Mouse (Mus musculus) embryonic facial prominence, embryonic 12.5 days (tissue): ENCODE results near the gene Eps15. TPM values are rescaled to one million over a fixed set of nuclear protein-coding genes. Genes with fewer than 3 reads are reported as not detected.
A peak's percentile ranks its signal among the peaks of the same experiment; 100 is the strongest.

Experiments
- ATAC-seq: fragments of 200-750 bp; cut with Nextera tagmentation; 2 replicates; pipeline ENCODE4 v1.8.0; 2017; ENCODE audit not compliant: insufficient number of reproducible peaks, insufficient read depth, low FRiP score, low TSS enrichment
- H3K27ac ChIP-seq: fragments of 300-500 bp; sonication (generic); 2 replicates; pipeline ENCODE4 v1.5.1; 2016; ENCODE audit warnings: mild to moderate bottlenecking
- H3K27me3 ChIP-seq: fragments of 300-500 bp; sonication (generic); 2 replicates; pipeline ENCODE4 v1.6.1; 2016; ENCODE audit warnings: mild to moderate bottlenecking, moderate library complexity
- H3K36me3 ChIP-seq: fragments of 300-500 bp; sonication (generic); 2 replicates; pipeline ENCODE4 v1.6.1; 2016; ENCODE audit warnings: mild to moderate bottlenecking
- H3K4me1 ChIP-seq: fragments of 300-500 bp; sonication (generic); 2 replicates; pipeline ENCODE4 v1.6.1; 2016
- H3K4me2 ChIP-seq: fragments of 300-500 bp; sonication (generic); replicated peaks from 2 replicates; pipeline ENCODE4 v1.6.1; 2016; ENCODE audit warnings: mild to moderate bottlenecking, moderate library complexity
- H3K4me3 ChIP-seq: fragments of 300-500 bp; sonication (generic); 2 replicates; pipeline ENCODE4 v1.5.1; 2016; ENCODE audit warnings: mild to moderate bottlenecking
- H3K9ac ChIP-seq: fragments of 300-500 bp; sonication (generic); 2 replicates; pipeline ENCODE4 v1.6.1; 2016; ENCODE audit warnings: mild to moderate bottlenecking, moderate library complexity
- H3K9me3 ChIP-seq: fragments of 300-500 bp; sonication (generic); 2 replicates; pipeline ENCODE4 v1.6.1; 2016; ENCODE audit warnings: mild to moderate bottlenecking, moderate library complexity
- WGBS: fragments of 180-500 bp; shearing (Covaris S2); methylation state at CpG from one replicate; pipeline ENCODE4 v1.1.7; 2016; 5-methylcytosine and 5-hydroxymethylcytosine counted together
- polyA plus RNA-seq: library from polyadenylated mRNA; unstranded; fragments of >200 nt; fragmentation: Nextera tagmentation; extraction: Ambion mirVana; gene quantifications from 2 replicates; pipeline ENCODE4 v1.2.1, GENCODE M21; 2016

Eps15 gene
- polyA plus RNA-seq, 1 experiment from 2014 or later = 45.9 TPM

DNA sequence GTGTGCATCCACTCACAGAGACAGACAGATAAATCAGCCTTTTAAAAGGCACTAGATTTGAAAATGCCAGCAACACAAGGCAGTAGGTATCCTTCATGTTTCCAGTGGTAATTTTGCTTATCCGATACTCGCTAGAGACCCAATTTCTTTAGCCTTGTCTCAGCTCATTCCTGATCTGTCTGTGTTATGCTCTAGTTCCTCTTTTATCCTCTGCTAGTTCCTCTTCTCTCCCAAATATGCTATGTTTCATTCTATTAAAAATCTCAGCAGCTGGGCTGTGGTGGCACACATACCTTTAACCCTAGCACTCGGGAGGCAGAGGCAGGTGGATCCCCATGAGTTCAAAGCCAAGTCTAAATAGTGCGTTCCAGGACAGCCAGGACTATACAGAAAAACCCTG is 8.3 kb upstream of the Eps15 start:
- Histone ChIP-seq H3K9ac (no peak overlapping the region), H3K9me3 (no peaks in the 10 kb centered on the region), H3K4me3 (no peak overlapping the region), H3K36me3 (no peaks in the 10 kb centered on the region), H3K27ac (no peak overlapping the region), H3K27me3 (no peaks in the 10 kb centered on the region), H3K4me2 (no peak overlapping the region), H3K4me1 (no peaks in the 10 kb centered on the region)
- 90% methylated on average over 4 of the region's 4 CpGs for WGBS
- no peak for ATAC-seq

DNA sequence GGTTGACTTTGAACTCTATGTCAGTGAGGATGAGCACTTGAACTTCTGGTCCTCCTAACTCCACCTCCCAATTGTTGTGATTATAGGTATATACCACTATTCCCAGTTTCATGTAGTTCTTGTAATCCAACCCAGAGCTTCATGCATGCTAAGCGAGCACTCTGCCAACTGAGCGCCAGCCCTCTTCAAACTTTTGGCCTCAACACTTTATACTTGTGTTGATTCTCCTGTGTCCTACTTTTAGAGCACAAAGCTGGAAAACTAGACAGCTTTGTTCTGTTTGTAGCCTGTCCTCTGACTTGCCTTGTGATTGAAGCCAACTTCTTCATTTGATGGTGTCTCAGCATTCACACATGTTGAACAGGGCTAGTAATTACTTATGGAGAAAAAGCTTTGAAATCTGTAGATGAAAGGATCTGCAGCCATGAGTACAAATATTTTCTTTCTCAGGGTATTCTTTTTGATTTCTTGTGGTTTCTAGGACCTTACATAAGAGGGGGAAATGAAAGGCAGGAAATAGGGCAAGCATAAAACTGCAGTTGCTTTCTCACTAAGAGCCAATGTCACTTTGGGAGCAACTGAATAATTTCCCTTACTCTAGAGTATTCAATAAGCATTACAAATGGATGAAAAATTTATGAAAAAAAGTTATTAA is 6.4 kb upstream of the Eps15 start:
- Histone ChIP-seq H3K4me1 (no peaks in the 10 kb centered on the region), H3K9ac (no peak overlapping the region), H3K4me2 (no peak overlapping the region), H3K36me3 (no peaks in the 10 kb centered on the region), H3K27ac (no peak overlapping the region), H3K9me3 (no peaks in the 10 kb centered on the region), H3K27me3 (no peaks in the 10 kb centered on the region), H3K4me3 (no peak overlapping the region)
- no peak for ATAC-seq
- 84% methylated on average over 2 of the region's 2 CpGs for WGBS

DNA sequence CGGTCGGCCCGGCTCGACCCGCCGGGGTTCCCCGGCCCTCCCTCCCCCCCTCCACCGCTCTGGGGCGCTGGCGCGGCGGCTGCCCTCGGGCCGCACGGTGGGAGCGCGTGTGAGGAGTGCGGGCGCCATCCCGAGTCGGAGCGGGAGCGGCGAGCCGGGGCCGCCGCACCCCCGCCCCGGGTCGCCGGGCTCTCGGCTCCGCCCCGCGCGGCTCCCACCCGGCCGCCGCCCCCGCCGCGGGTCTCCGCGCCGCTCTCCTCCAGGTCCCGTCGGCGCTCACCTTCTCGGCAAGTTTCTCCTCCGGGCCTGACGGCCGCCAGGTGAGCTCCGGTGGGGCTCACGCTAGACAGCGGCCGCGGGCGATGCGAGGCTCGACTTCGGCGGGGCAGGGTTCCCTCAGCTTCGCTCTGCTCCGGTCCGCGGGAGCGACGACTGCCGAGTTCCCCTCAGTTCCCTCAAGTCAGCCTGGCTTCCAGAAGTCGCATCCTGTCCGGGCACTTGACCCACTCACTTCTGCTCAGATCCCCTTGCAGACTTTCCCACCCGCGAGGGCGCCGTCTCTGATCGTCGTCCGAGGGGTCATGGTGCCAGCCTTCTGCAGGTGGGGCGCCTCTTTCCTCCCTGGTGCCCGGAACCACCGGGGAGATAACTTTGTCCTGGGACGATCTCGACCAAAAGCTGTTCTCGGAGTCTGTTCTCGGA is 542 bp downstream of the Eps15 start:
- WGBS = under 1% methylated on average over 52 of the region's 85 CpGs
- H3K27ac ChIP-seq = peak overlapping the region; percentile 81
- no peaks in the 10 kb centered on the region for H3K27me3 ChIP-seq
- peak overlapping the region; percentile 68 for H3K4me2 ChIP-seq
- H3K4me1 ChIP-seq = peaks cover 13% of the 10 kb centered on the region; the same call in 1 of the 2 replicates
- H3K36me3 ChIP-seq = no peaks in the 10 kb centered on the region
- H3K9ac ChIP-seq = peak overlapping the region; percentile 86
- peak; percentile 86 for ATAC-seq
- no peaks in the 10 kb centered on the region for H3K9me3 ChIP-seq
- peak overlapping the region; percentile 88 for H3K4me3 ChIP-seq

DNA sequence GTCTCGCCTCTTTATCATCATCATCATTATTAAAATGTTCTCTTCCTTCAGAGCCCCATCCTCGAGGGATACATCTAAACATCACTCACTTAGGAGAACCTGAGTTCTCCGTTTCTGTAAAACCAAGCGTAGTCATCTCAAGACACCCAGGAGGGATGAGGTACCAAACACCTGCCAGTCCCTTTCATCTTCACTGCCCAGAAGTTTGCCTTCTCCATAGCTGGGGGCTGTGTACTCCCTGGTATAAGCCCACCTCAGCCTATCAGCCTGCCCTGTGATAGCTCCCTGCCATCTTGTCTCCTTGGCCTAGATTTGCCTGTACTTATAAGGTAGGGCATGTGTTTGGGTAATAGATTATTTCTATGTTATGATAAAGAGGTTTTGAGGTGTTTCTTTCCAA is 1.1 kb downstream of the Eps15 start:
- no peaks in the 10 kb centered on the region for H3K9me3 ChIP-seq
- peak overlapping the region; percentile 68 for H3K4me2 ChIP-seq
- H3K36me3 ChIP-seq = no peaks in the 10 kb centered on the region
- H3K27me3 ChIP-seq = no peaks in the 10 kb centered on the region
- peak overlapping the region; percentile 88 for H3K4me3 ChIP-seq
- 4% methylated on average over 4 of the region's 4 CpGs for WGBS
- no peak for ATAC-seq
- peak overlapping the region; percentile 86 for H3K9ac ChIP-seq
- H3K27ac ChIP-seq = no peak overlapping the region
- peaks cover 13% of the 10 kb centered on the region; the same call in 1 of the 2 replicates for H3K4me1 ChIP-seq

DNA sequence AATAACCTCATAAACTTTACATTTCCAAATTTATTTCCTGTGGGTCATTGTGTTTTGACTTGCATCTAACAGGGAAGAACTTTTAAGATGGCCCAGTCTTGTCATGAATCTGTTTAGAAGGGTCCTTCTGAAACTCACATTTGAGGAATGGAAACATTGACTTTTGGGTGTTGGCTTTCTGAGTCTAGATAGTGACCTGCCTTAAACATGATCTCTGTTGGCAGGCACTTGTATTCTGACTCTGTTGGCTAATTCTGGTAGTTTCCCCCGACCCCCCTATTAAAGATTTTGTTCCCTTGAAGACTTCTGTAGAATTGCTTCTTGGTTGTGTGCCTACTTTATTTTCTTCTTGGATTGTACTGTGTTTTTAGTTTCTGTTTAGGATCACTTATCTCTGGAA is 1.9 kb downstream of the Eps15 start:
- no peaks in the 10 kb centered on the region for H3K9me3 ChIP-seq
- no peaks in the 10 kb centered on the region for H3K36me3 ChIP-seq
- peaks cover 13% of the 10 kb centered on the region; the same call in 1 of the 2 replicates for H3K4me1 ChIP-seq
- H3K4me3 ChIP-seq = no peak overlapping the region
- H3K27ac ChIP-seq = no peak overlapping the region
- ATAC-seq = no peak
- 89% methylated on average over 1 of the region's 1 CpGs for WGBS
- no peaks in the 10 kb centered on the region for H3K27me3 ChIP-seq
- peak overlapping the region; percentile 68; the same call in 1 of the 2 replicates for H3K4me2 ChIP-seq
- no peak overlapping the region for H3K9ac ChIP-seq

DNA sequence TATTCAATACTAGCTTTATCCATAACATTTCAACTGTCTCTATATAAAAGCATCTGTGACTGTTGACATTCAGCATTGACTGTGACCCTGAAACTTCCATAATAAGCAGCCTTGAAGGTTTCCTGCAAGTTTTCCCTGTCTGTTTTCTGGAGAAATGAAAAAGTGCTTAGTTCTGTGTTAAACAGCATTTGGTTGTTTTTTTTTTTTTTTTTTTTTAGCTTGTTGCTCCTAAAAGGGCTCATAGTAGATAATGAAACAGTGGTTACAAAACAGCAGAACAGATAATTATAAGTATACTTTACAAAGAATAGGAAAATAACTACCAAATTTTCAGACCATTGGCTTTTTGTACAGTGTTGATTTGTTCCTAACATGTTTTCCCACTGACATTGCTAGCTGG is 14.6 kb downstream of the Eps15 start:
- Histone ChIP-seq H3K4me2 (no peak overlapping the region), H3K9me3 (no peaks in the 10 kb centered on the region), H3K27ac (no peak overlapping the region), H3K27me3 (no peaks in the 10 kb centered on the region), H3K4me3 (no peak overlapping the region), H3K36me3 (no peaks in the 10 kb centered on the region), H3K4me1 (no peaks in the 10 kb centered on the region), H3K9ac (no peak overlapping the region)
- ATAC-seq = no peak

DNA sequence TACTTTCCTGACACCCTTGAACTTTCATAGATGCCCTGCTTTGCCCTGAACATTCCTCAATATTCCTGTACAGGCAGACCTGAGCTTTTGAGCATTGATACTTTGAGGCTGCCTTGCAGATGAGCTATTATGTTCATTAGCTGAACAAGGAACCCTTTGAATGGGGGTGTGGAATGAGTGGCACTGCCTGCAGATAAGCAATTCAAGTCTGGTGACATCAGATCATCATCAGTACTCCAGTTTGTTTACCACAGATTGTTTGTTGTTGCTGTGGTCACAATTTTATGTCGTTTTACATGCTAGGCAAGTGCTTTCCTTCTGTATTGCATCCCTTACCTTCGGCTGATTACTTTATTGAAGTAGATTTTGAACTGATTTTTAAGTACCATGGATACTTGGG is 16.4 kb downstream of the Eps15 start:
- no peak overlapping the region for H3K4me3 ChIP-seq
- no peaks in the 10 kb centered on the region for H3K27me3 ChIP-seq
- no peak for ATAC-seq
- no peaks in the 10 kb centered on the region for H3K36me3 ChIP-seq
- no peaks in the 10 kb centered on the region for H3K4me1 ChIP-seq
- no peak overlapping the region for H3K4me2 ChIP-seq
- H3K27ac ChIP-seq = no peak overlapping the region
- H3K9ac ChIP-seq = no peak overlapping the region
- no peaks in the 10 kb centered on the region for H3K9me3 ChIP-seq
- WGBS = 72% methylated on average over 2 of the region's 2 CpGs

DNA sequence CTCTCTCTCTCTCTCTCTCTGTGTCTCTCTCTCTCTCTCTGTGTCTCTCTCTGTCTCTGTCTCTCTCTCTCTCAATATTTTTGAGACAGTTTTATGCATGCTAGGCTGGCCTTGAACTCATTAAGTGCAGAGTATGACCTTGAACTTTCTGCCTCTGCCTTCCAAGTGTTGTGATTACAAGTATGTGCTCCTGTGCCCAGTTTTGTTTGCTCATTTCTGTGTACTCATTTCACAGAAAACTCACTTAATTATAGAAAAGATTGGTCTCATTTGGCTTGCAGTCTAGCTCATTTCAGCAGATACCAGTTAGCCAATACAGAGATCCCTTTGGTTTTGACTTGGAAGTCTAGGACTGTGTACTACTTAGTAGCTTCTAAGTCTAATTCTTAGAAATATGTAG is 19.1 kb downstream of the Eps15 start:
- Histone ChIP-seq H3K27ac (no peak overlapping the region), H3K4me3 (no peak overlapping the region), H3K9me3 (no peaks in the 10 kb centered on the region), H3K36me3 (no peaks in the 10 kb centered on the region), H3K4me2 (no peak overlapping the region), H3K9ac (no peak overlapping the region), H3K27me3 (no peaks in the 10 kb centered on the region), H3K4me1 (no peaks in the 10 kb centered on the region)
- ATAC-seq = no peak

DNA sequence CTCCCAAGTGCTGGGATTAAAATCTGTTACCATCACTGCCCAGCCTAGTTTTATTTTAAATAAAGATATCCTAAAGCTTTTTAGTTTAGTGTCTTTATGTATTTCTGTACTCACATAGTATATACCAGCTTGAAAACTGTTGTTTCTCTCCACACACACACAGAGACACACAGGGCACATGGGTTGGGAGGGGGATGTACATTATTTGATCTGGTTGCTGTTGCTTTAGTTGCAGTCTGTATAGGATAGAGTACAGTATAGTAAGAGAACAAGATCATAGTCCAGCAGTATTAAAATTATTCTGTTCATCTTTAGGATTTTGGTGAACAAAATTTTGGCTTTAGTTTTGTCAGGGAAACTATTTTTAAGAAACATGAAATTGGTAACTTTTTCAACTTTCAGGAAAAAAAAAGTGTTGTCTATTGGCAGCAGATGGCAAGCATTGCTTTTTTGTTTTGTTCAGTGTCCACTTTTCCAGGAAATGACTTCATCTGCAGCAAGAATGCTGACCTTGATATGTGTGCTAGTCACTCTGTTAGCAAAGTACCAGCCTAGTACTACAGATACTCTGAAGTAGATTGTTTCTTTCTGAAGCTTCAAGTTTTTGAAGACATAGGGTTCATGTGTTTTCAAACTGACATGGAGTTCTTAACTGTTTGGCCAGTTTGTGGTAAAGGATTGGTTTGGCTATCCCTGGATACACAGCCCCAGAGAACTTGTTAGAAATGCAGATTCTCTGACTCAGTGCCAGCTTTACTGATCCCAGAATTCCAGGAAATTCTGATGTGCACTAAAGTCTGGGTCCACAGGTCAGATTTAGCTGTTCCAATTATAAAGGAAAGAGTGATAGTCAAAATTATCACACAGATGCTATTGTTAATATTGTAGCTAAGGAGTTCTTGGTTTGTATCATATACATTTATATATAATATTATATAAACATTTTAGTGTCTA is 37.1 kb downstream of the Eps15 start:
- H3K4me2 ChIP-seq = no peak overlapping the region
- no peak for ATAC-seq

DNA sequence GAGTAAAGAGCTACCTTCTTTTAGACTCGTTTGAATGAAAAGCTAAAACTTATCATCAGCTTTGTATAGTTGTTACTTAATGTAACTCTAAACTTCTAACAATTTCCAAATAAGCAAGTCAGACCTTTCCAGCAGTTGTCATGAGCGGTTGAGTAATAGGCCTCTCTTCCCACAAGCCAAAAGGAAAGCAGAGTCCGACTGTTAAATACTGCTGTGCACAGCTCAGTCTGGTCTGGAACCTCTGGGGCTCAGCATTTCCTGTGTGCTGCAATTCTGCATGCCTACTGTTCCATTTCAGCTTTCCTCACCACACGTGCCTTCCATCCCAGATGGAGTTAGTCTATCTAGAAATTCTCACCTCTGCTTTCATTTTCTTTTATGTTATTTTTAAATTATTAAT is 56.7 kb downstream of the Eps15 start:
- Histone ChIP-seq H3K4me1 (peaks cover 6% of the 10 kb centered on the region; the same call in 1 of the 2 replicates), H3K9me3 (no peaks in the 10 kb centered on the region), H3K36me3 (peaks cover 5% of the 10 kb centered on the region), H3K4me3 (no peak overlapping the region), H3K27me3 (no peaks in the 10 kb centered on the region), H3K9ac (no peak overlapping the region), H3K4me2 (no peak overlapping the region), H3K27ac (no peak overlapping the region)
- WGBS = 79% methylated on average over 4 of the region's 4 CpGs
- no peak for ATAC-seq

More for the DNA sequence above, 37.1 kb downstream of the Eps15 start:
- H3K4me3 ChIP-seq = no peak overlapping the region
- H3K27me3 ChIP-seq = no peaks in the 10 kb centered on the region
- H3K36me3 ChIP-seq = peaks cover 3% of the 10 kb centered on the region; the same call in 1 of the 2 replicates
- H3K27ac ChIP-seq = no peak overlapping the region
- H3K9ac ChIP-seq = no peak overlapping the region
- no peaks in the 10 kb centered on the region for H3K9me3 ChIP-seq
- no peaks in the 10 kb centered on the region for H3K4me1 ChIP-seq

DNA sequence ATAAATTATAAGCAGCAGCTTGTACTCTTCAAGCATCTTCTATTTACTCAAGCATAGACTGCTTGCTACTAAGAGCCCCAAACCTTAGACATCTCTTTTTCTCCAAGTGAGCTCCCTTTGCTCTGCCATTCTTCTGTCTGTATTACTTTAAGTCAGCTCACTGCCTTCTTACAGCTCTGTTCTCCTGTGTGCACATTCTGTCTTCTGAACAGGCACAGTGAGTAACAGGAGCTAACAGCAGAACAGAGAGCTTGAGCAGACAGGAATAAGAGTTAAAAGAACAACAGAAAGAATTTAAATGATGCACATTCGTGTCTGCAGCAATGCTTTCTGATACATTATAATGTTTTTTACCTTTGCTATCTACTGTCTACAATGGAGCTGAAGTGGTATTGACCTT is 61.2 kb downstream of the Eps15 start:
- Histone ChIP-seq H3K4me2 (no peak overlapping the region), H3K4me1 (peaks cover 6% of the 10 kb centered on the region; the same call in 1 of the 2 replicates), H3K9ac (no peak overlapping the region), H3K27me3 (no peaks in the 10 kb centered on the region), H3K36me3 (no peaks in the 10 kb centered on the region), H3K4me3 (no peak overlapping the region), H3K9me3 (no peaks in the 10 kb centered on the region), H3K27ac (no peak overlapping the region)
- ATAC-seq = no peak
- WGBS = 55% methylated on average over 1 of the region's 1 CpGs
